Mouse (Mus musculus): ENCODE data around the gene Plce1. TPM values are rescaled to one million over a fixed set of nuclear protein-coding genes. Genes with fewer than 3 reads are reported as not detected.

Plce1 gene
- 4.5 and 4.8 TPM in 2 replicates for polyA plus RNA-seq (2015; fragmentation: Nextera tagmentation; extraction: Ambion mirVana)

DNA sequence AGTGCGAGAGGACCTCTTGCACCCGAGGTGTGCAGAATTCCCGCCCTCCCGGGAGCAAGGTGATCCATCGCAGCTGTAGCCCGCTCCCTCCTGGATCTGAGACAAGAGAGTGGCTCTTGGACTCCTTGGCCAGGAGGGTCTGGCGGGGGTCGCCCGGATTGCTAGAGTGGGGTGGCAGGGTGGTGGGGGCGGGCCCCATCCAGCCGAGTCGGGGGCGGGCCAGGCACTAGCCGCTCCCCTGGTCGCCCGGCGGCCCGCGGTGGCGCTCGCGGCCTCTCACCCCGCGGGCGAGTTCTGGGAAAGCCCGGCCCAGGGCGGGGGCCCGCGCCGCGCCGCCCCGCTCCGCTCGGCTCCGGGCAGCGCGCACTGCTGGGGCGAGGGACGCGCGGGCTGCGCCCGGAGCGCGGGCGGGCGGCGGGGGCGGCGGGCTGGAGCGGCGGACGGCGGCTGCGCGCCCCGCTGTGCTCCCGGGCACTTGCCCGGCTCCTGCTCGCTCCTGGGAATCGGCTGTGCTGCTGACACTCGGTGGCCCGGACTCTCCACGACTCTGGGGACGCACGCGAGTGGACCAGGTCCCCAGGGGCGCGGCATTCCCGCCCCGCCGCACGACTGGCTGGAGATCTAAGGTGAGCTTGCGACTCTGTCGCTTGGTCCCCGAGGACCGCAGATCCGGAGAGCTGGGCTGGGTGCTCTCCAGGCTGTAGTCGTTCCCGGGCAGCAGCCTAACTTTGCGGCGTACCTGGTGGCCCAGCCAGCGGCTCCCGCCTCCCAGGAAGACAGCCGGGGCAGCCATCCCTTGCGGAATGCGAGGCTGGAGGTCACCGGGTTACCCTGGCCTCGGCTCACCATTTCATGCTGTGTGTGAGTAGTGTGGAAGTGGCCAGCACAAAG lies at the start of gene Plce1:
Plce1 (plus strand) TSS at position 379 of the 891 bp plus-strand sequence.
- H3K27me3 ChIP-seq (replicated peaks): 0 out of 2 replicates have a peak, but pooled peaks cover 4% of the 10 kb centered on the region
- no peaks in the 10 kb centered on the region for H3K36me3 ChIP-seq
- H3K9me3 ChIP-seq: no peaks in the 10 kb centered on the region
- H3K4me1 ChIP-seq: peaks cover 61% of the 10 kb centered on the region
- peak within 1 kb of the TSS; percentile 72 for H3K4me3 ChIP-seq
- peak; percentile 68; the same call in 1 of the 2 replicates for ATAC-seq (ENCODE audit: extremely low read depth, insufficient number of reproducible peaks, low FRiP score, low TSS enrichment)
- under 1% methylated on average over 55 of the region's 90 CpGs for WGBS
- peak within 1 kb of the TSS; percentile 82 for H3K4me2 ChIP-seq
- peak within 1 kb of the TSS; percentile 79 for H3K27ac ChIP-seq (replicated peaks)
- H3K9ac ChIP-seq: peak within 1 kb of the TSS; percentile 83

DNA sequence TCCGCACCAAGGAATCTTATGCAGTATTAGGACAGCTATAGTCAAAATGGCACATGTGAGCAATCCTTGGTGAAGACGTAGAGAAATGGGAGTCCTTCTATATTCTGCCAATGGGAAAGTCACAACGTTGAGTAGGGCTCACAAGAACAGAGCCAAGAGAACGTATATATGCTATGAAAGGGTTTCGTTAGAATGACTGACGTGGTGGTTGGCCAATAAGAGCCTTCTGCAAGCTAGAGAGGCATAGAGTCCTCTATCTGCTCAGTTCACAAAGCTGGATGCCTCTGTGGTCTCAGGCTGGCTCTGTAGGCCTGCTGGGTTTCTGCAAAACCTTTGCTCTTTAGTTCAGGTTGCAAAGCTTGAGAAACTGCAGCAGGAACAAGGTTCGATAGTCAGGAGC lies 49.6 kb upstream of the Plce1 start:
- Histone ChIP-seq H3K36me3 (no peaks in the 10 kb centered on the region), H3K27me3 (replicated peaks) (no peaks in the 10 kb centered on the region), H3K4me3 (no peak overlapping the region), H3K9ac (no peak overlapping the region), H3K9me3 (peaks cover 7% of the 10 kb centered on the region; the same call in 1 of the 2 replicates), H3K4me2 (no peak overlapping the region), H3K4me1 (peaks cover 21% of the 10 kb centered on the region), H3K27ac (replicated peaks) (no peak overlapping the region)
- no peak for ATAC-seq (ENCODE audit: extremely low read depth, insufficient number of reproducible peaks, low FRiP score, low TSS enrichment)
- WGBS: 67% methylated on average over 7 of the region's 7 CpGs

DNA sequence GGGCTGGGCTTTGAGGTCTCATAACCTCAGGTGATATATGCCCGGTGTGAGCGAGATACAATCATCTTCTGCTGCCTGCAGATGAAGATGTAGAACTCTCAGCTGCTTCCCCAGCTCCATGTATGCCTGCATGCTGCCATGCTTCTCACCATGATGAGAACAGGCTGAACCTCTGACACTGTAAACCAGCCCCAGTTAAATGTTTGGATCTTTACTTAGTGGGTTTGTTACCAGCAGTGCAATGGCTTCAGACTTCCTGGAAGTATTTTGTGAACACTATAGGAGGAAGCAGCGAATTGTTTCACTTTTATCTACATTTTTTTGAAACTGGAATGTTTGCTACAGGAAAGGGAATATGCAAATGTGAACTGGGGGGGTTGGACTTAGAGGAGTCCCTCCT lies 48.9 kb upstream of the Plce1 start:
- ATAC-seq (ENCODE audit: extremely low read depth, insufficient number of reproducible peaks, low FRiP score, low TSS enrichment): no peak
- WGBS: 73% methylated on average over 3 of the region's 3 CpGs
- H3K4me1 ChIP-seq: peaks cover 21% of the 10 kb centered on the region

DNA sequence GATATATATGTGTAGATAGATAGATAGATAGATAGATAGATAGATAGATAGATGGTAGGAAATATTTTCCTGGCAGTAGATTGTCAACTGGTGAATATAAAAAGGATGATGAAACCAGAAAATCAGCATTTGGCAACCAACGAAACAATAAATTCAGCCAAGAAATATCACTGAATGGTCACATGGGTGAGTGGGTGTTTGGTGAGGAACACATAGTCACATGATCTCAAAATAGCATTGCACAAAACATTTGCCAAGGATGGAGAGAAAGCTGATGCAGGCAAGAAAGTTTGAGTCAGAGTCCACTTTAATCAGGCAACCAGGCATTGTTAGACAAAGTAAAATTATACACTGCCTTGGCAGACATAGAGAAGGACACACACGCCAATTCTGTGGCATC lies 47.5 kb upstream of the Plce1 start:
- H3K9me3 ChIP-seq: peaks cover 9% of the 10 kb centered on the region; the same call in 1 of the 2 replicates
- no peak overlapping the region for H3K4me2 ChIP-seq
- no peak for ATAC-seq (ENCODE audit: extremely low read depth, insufficient number of reproducible peaks, low FRiP score, low TSS enrichment)
- WGBS: 79% methylated on average over 2 of the region's 2 CpGs
- peaks cover 21% of the 10 kb centered on the region for H3K4me1 ChIP-seq
- no peak overlapping the region for H3K27ac ChIP-seq (replicated peaks)
- no peak overlapping the region for H3K9ac ChIP-seq
- H3K27me3 ChIP-seq (replicated peaks): no peaks in the 10 kb centered on the region
- no peak overlapping the region for H3K4me3 ChIP-seq
- H3K36me3 ChIP-seq: no peaks in the 10 kb centered on the region

More for the DNA sequence above, 48.9 kb upstream of the Plce1 start:
- Histone ChIP-seq H3K4me3 (no peak overlapping the region), H3K9ac (no peak overlapping the region), H3K36me3 (no peaks in the 10 kb centered on the region), H3K27me3 (replicated peaks) (no peaks in the 10 kb centered on the region), H3K4me2 (no peak overlapping the region), H3K9me3 (peaks cover 9% of the 10 kb centered on the region; the same call in 1 of the 2 replicates), H3K27ac (replicated peaks) (no peak overlapping the region)

GRCm38 (mm10) chr19:38435221-38435620 lies 45.7 kb upstream of the Plce1 start:
- WGBS: 49% methylated on average over 15 of the region's 15 CpGs
- H3K4me3 ChIP-seq: peak overlapping the region; percentile 9; the same call in 1 of the 2 replicates
- no peak overlapping the region for H3K9ac ChIP-seq
- peak overlapping the region; percentile 53 for H3K4me2 ChIP-seq
- no peak for ATAC-seq (ENCODE audit: extremely low read depth, insufficient number of reproducible peaks, low FRiP score, low TSS enrichment)
- peaks cover 18% of the 10 kb centered on the region for H3K4me1 ChIP-seq
- no peaks in the 10 kb centered on the region for H3K36me3 ChIP-seq
- peaks cover 9% of the 10 kb centered on the region; the same call in 1 of the 2 replicates for H3K9me3 ChIP-seq
- H3K27ac ChIP-seq (replicated peaks): peak overlapping the region; percentile 61
- H3K27me3 ChIP-seq (replicated peaks): no peaks in the 10 kb centered on the region

GRCm38 (mm10) chr19:38441860-38442259 lies 39.0 kb upstream of the Plce1 start:
- Histone ChIP-seq H3K9me3 (no peaks in the 10 kb centered on the region), H3K4me2 (no peak overlapping the region), H3K9ac (no peak overlapping the region), H3K27me3 (replicated peaks) (no peaks in the 10 kb centered on the region), H3K4me3 (no peak overlapping the region), H3K27ac (replicated peaks) (no peak overlapping the region), H3K4me1 (peaks cover 4% of the 10 kb centered on the region; the same call in 1 of the 2 replicates), H3K36me3 (no peaks in the 10 kb centered on the region)
- WGBS: 49% methylated on average over 8 of the region's 8 CpGs
- no peak for ATAC-seq (ENCODE audit: extremely low read depth, insufficient number of reproducible peaks, low FRiP score, low TSS enrichment)

DNA sequence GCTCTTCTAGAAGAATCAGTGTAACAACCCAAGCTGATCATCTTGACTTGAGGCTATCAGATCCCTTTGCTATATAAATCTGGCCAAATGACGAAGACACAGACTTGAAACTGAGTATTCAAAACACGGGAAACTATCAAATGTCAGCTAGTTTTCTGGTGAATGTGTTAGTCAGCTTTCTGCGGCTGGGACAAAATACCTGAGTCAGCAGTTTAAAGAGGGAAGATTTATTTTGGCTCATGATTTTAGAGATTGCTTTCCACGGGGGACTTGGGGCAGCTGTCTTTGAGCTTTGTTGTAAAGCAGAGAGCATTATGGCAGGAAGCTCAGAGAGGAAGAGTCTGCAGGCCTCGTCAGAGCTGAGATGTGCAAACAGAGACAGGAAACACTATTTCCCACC lies 35.2 kb upstream of the Plce1 start:
- ATAC-seq (ENCODE audit: extremely low read depth, insufficient number of reproducible peaks, low FRiP score, low TSS enrichment): no peak
- Histone ChIP-seq H3K9me3 (no peaks in the 10 kb centered on the region), H3K27me3 (replicated peaks) (no peaks in the 10 kb centered on the region), H3K4me3 (no peak overlapping the region), H3K4me1 (peaks cover 4% of the 10 kb centered on the region; the same call in 1 of the 2 replicates), H3K4me2 (no peak overlapping the region), H3K36me3 (no peaks in the 10 kb centered on the region), H3K9ac (no peak overlapping the region), H3K27ac (replicated peaks) (no peak overlapping the region)
- 48% methylated on average over 5 of the region's 5 CpGs for WGBS

DNA sequence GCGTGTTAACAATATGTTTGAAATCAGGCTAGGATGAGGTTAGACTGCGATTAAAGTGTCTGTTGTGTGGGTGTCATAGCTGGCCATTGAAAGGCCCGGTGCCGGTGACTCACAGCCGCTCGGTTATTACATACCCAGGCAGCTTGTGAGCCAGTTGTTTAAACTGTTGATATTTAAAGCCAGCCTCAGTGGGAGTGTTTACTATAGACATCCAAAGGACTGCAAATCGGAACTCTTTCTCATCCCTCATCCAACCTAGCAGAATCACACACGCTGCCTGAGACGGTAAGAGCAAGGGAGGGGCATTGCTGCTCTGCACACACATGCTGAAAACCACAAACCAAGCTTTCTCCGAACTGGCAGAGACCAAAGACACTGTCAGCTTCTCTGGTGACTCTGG lies 25.7 kb upstream of the Plce1 start:
- ATAC-seq (ENCODE audit: extremely low read depth, insufficient number of reproducible peaks, low FRiP score, low TSS enrichment): no peak
- Histone ChIP-seq H3K27ac (replicated peaks) (no peak overlapping the region), H3K9me3 (peaks cover 6% of the 10 kb centered on the region), H3K4me2 (no peak overlapping the region), H3K9ac (no peak overlapping the region), H3K27me3 (replicated peaks) (no peaks in the 10 kb centered on the region), H3K4me1 (no peaks in the 10 kb centered on the region), H3K36me3 (no peaks in the 10 kb centered on the region), H3K4me3 (no peak overlapping the region)
- 84% methylated on average over 10 of the region's 10 CpGs for WGBS

DNA sequence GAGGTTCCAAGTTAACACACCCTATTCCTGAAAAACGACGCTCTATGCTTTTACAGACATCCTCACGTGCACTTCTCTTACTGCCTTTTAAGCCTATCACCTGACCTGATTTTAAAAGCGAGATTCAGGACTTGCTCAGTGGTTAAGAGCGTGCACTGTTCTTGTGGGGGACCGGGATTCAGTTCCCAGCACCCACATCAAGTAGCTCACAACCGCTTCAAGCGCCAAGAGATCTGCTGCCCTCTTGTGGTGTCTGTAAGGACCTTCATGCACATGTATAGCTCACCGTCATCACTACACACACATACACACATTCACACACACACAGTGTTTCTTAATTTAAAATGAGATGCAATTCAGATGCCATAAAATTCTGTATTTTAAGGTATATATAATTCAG lies 21.9 kb upstream of the Plce1 start:
- H3K4me1 ChIP-seq: no peaks in the 10 kb centered on the region
- H3K27me3 ChIP-seq (replicated peaks): no peaks in the 10 kb centered on the region
- 89% methylated on average over 9 of the region's 9 CpGs for WGBS
- no peaks in the 10 kb centered on the region for H3K36me3 ChIP-seq
- H3K4me3 ChIP-seq: no peak overlapping the region
- H3K9ac ChIP-seq: no peak overlapping the region
- H3K4me2 ChIP-seq: no peak overlapping the region
- no peak overlapping the region for H3K27ac ChIP-seq (replicated peaks)
- peaks cover 6% of the 10 kb centered on the region for H3K9me3 ChIP-seq
- no peak for ATAC-seq (ENCODE audit: extremely low read depth, insufficient number of reproducible peaks, low FRiP score, low TSS enrichment)

GRCm38 (mm10) chr19:38460696-38461095 lies 20.2 kb upstream of the Plce1 start:
- no peak overlapping the region for H3K4me2 ChIP-seq
- no peaks in the 10 kb centered on the region for H3K4me1 ChIP-seq
- 66% methylated on average over 4 of the region's 4 CpGs for WGBS
- H3K36me3 ChIP-seq: no peaks in the 10 kb centered on the region
- H3K4me3 ChIP-seq: no peak overlapping the region
- no peaks in the 10 kb centered on the region for H3K27me3 ChIP-seq (replicated peaks)
- H3K9ac ChIP-seq: no peak overlapping the region
- no peak for ATAC-seq (ENCODE audit: extremely low read depth, insufficient number of reproducible peaks, low FRiP score, low TSS enrichment)
- H3K27ac ChIP-seq (replicated peaks): no peak overlapping the region
- peaks cover 6% of the 10 kb centered on the region for H3K9me3 ChIP-seq

- Histone ChIP-seq H3K9me3 (no peaks in the 10 kb centered on the region), H3K4me3 (no peak overlapping the region), H3K27me3 (replicated peaks) (no peaks in the 10 kb centered on the region), H3K36me3 (no peaks in the 10 kb centered on the region), H3K9ac (no peak overlapping the region), H3K4me1 (no peaks in the 10 kb centered on the region), H3K4me2 (no peak overlapping the region), H3K27ac (replicated peaks) (no peak overlapping the region)
- no peak for ATAC-seq (ENCODE audit: extremely low read depth, insufficient number of reproducible peaks, low FRiP score, low TSS enrichment)
- 74% methylated on average over 10 of the region's 10 CpGs for WGBS
Measured at GRCm38 (mm10) chr19:38470257-38470893, 10.5 kb upstream of the Plce1 start.

Data from heart, embryonic 13.5 days (tissue).